Mouse (Mus musculus) neutrophil, adult 5-6 weeks (primary cell): ENCODE results near the gene Ydjc. TPM values are rescaled to one million over a fixed set of nuclear protein-coding genes. Genes with fewer than 3 reads are reported as not detected.

Experiments used
- ATAC-seq: fragments of 151-379, 151-347 bp; 2 replicates; pipeline ENCODE4 v1.8.0; 2017; ENCODE audit warnings: mild to moderate bottlenecking, moderate TSS enrichment; ENCODE audit not compliant: insufficient number of reproducible peaks, poor library complexity, low FRiP score, severe bottlenecking; ENCODE audit errors: extremely low read depth
- total RNA-seq: library from RNA; stranded (forward); fragments of 200-1000 nt; gene quantifications from 2 replicates; pipeline ENCODE4 v1.2.3, GENCODE M21; 2017

The Ydjc gene
- total RNA-seq, 1 experiment from 2014 or later = 1.9 TPM

GRCm38 (mm10) chr16:17208389-17209361, 64.3 kb downstream of the Ydjc start, which contains the start of gene Rimbp3:
TSS of gene Rimbp3 (plus strand) at chr16:17208603.
- ATAC-seq = peak; percentile 59

DNA sequence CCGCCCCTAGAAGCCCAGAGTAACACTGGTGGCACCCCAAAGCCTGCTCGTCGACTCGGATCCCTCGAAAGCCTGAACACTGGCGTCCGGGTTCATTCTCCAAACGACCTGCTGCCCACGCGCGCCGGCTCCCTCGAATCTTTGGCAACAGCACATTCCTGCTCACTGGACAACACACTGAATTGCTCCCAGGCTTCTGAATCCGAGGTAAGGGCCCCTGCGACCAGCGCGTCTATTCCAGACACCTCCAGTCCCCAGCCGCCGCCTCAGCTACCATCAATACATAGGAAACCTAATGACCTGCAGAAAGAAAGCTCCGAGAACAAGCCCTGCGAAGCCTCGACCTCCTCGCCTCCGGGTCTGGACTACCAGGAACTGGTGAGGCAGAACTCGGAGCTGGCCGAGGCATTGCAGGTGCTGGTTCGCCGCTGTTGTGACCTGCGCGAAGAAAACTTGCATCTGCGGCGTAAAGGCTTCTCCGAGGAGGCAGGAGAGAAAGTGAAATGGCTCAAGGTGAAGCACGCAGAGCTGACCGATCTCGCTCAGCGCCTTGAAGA, 65.1 kb downstream of the Ydjc start:
- no peak for ATAC-seq

Other genes starting within 250 kb of the Ydjc start
- gene Ppm1f, start 248.2 kb upstream of the Ydjc start, total RNA-seq = 9.3 and 12.5 TPM in 2 replicates
- gene Mapk1, start 161.2 kb upstream of the Ydjc start, total RNA-seq = 130 and 147 TPM in 2 replicates
- 1.3 and 2.8 TPM in 2 replicates for gene Ypel1, start 74.9 kb upstream of the Ydjc start, total RNA-seq
- gene Ppil2, start 33.4 kb upstream of the Ydjc start, total RNA-seq = 126 and 148 TPM in 2 replicates
- 3.3 TPM in 1 of 2 replicates, not detected in the other for gene 2610318N02Rik, start 19.5 kb upstream of the Ydjc start, total RNA-seq
- gene Sdf2l1, start 12.2 kb upstream of the Ydjc start, total RNA-seq = 6.8 and 11.8 TPM in 2 replicates
- 0.37 and 0.58 TPM in 2 replicates for gene Ccdc116, start 2.6 kb downstream of the Ydjc start, total RNA-seq
- 45.5 and 49.6 TPM in 2 replicates for gene Ube2l3, start 58.0 kb downstream of the Ydjc start, total RNA-seq
- gene Rimbp3, start 64.0 kb downstream of the Ydjc start, total RNA-seq = 0.12 TPM in 1 of 2 replicates, not detected in the other
- 1.2 and 1.7 TPM in 2 replicates for gene Hic2, start 89.0 kb downstream of the Ydjc start, total RNA-seq
- gene Tmem191c, start 131.5 kb downstream of the Ydjc start, total RNA-seq = 11.0 and 13.0 TPM in 2 replicates
- 0.35 TPM in 1 of 2 replicates, not detected in the other for gene Serpind1, start 186.8 kb downstream of the Ydjc start, total RNA-seq